Mouse (Mus musculus): Measurements from ENCODE around the gene Dnajc11. TPM values are rescaled to one million over a fixed set of nuclear protein-coding genes. Genes with fewer than 3 reads are reported as not detected.

The Dnajc11 gene
- polyA plus RNA-seq, 1 experiment: 30.1 TPM

GRCm38 (mm10) chr4:151959849-151960512 is 26.5 kb downstream of the Dnajc11 start:
- TF ChIP-seq GATA1 (IDR thresholded peaks at IDR 0.05; ENCODE audit: low read length): no peak

GRCm38 (mm10) chr4:151960513-151960854 is 27.0 kb downstream of the Dnajc11 start:
- peak; percentile 55 for TF ChIP-seq GATA1 (IDR thresholded peaks at IDR 0.05; ENCODE audit: low read length)

DNA sequence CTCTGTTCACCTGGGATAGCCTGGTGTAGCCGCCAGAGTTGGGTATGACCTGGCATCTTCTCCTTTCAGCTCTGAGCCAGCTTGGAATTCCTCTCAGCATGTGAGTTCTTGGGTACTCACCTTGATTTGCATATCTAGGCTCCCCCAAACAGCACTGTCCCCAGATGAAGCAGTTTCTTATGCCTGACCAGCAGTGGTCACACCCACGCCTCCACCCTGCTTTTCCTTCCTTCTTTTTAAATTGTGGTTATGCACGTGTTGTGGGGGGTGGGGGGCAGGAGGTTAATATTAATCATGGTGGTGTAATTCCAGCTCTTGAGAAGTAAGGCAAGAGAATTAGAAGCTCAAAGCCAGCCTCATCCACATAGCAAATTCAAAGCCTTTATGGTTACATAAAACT is 29.3 kb downstream of the Dnajc11 start:
- no peak for TF ChIP-seq GATA1 (IDR thresholded peaks at IDR 0.05; ENCODE audit: low read length)

- no peak for TF ChIP-seq GATA1 (IDR thresholded peaks at IDR 0.05; ENCODE audit: low read length)
Measured at GRCm38 (mm10) chr4:151968204-151968921, 34.9 kb downstream of the Dnajc11 start.

- no peak for TF ChIP-seq GATA1 (IDR thresholded peaks at IDR 0.05; ENCODE audit: low read length)
Measured at GRCm38 (mm10) chr4:151972221-151972967, 38.9 kb downstream of the Dnajc11 start.

- no peak for TF ChIP-seq GATA1 (IDR thresholded peaks at IDR 0.05; ENCODE audit: low read length)
Measured at GRCm38 (mm10) chr4:151975441-151975840, 42.0 kb downstream of the Dnajc11 start.

GRCm38 (mm10) chr4:151977748-151978147 is 44.3 kb downstream of the Dnajc11 start:
- TF ChIP-seq GATA1 (IDR thresholded peaks at IDR 0.05; ENCODE audit: low read length): no peak

- no peak for TF ChIP-seq GATA1 (IDR thresholded peaks at IDR 0.05; ENCODE audit: low read length)
Measured at GRCm38 (mm10) chr4:151980699-151981098, 47.2 kb downstream of the Dnajc11 start.

DNA sequence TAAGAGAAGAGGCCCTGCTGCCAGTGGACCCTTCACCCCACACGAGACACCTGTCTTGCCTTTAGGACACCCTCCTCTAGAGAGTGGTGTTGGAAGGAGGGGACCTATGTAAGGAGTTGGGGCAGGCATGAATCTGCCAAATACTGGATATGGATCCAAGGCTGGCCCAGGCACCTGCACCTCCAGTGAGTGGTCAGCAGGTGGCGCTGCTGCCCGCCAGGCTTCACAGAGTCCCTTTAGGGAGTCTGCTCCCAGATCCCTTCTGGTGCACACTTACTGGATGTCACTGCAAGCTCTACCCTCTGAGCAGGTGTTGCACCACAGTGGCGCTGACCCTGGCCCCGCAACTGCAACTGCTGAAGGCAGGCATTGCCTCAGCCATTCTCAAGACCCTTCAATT is 47.9 kb downstream of the Dnajc11 start:
- no peak for TF ChIP-seq GATA1 (IDR thresholded peaks at IDR 0.05; ENCODE audit: low read length)

DNA sequence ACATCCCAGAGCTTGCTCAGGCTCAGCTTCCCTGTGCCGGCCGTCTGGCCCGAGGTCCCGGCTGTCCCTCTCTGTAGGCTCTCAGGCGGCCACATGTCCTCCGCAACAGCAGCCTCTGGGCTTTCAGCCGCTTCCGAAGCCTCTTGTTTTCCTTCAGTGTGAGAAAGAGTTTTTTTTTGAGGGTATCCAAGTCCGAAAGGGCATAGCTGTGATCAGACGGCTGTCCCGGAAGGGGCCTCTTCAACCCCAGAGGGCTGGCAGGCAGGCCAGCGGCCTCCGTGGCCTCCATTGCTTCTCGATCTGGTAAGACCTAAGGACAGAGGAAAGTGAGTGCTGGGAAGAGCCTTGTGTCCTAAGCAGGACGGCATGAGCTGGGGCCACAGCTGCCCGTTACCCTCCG is 49.6 kb downstream of the Dnajc11 start:
- no peak for TF ChIP-seq GATA1 (IDR thresholded peaks at IDR 0.05; ENCODE audit: low read length)

DNA sequence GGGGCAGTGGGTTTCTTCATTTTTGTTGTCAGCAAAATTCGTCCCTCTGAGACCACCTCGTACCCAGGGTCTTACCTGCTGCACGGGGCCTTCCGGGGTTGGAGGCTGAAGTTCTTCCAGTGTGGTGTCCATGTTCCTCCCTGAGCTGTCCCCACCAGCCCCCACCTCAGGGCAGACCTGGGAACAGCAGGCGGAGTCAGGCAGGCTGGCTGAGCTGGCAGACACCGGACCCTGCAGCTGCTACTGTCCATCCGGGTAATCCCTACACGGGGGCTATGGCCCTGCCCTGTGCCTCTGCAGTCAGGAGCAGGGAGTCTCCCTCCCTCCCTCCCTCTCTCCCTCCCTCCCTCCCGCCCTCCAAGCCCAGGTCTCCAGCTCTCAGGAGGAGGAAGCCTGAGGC is 50.1 kb downstream of the Dnajc11 start:
- no peak for TF ChIP-seq GATA1 (IDR thresholded peaks at IDR 0.05; ENCODE audit: low read length)

GRCm38 (mm10) chr4:151985886-151986285 is 52.4 kb downstream of the Dnajc11 start:
- no peak for TF ChIP-seq GATA1 (IDR thresholded peaks at IDR 0.05; ENCODE audit: low read length)

- TF ChIP-seq GATA1 (IDR thresholded peaks at IDR 0.05; ENCODE audit: low read length): no peak
Measured at GRCm38 (mm10) chr4:151986650-151987049, 53.2 kb downstream of the Dnajc11 start.

DNA sequence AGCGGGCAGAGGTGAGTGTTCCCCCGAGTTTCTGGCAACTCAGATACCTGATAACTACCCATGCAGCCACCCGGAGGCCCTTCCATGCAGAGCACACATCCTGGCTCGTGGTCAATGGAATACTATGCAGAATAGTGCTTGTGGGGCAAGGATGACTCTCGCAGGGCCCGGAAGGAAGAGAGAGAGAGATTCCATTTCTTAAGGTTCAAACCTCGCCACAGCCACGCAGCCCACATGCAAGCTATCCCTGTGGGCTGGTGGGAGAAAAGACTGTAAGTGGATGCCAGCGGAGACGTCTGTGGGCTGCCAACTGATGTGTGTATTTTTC is 54.5 kb downstream of the Dnajc11 start:
- TF ChIP-seq GATA1 (IDR thresholded peaks at IDR 0.05; ENCODE audit: low read length): no peak

DNA sequence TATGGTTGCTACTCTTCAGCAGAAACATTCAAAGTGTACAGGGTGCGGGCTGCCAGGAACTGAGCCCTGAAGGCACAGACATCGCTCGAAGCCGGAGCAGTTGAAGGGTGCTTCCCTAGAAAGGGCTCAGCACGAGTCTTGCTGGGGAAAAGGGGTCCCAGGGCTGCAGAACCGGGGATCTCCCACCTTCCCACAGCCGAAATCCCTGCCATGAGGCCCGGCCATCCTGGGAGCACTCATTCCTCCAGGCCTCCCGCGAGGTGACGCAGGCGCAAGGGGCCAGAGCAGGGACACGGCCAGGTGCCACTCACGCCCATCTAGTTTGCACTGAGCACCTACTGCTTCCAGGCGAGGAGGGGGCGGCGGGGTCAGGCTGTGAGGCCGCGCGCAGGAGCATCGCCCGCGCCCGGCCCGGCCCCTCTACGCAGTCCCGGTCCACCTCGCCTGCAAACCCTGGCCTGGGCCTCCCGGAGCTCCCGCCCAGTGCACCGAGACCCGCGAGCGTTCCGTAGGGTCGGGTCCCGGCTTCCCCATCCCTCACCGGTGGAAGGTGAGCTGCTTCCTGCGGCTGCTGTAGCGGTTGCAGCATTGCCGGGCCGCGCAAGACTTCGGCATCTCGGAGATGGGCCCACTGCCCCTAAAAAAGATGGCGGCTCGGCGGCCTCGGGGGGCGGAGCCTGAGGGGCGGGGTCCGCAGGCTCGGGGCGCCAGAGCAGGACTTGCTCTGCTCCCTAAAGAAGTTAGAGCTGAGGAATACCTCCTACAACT is 55.0 kb downstream of the Dnajc11 start, which contains the start of gene Thap3:
Gene Thap3 (minus strand): TSS at position 656 of the 768 bp plus-strand sequence.
- TF ChIP-seq GATA1 (IDR thresholded peaks at IDR 0.05; ENCODE audit: low read length): no peak

GRCm38 (mm10) chr4:151989110-151989488 is 55.6 kb downstream of the Dnajc11 start:
- no peak for TF ChIP-seq GATA1 (IDR thresholded peaks at IDR 0.05; ENCODE audit: low read length)

Data from G1E-ER4 (cell line).